Mouse (Mus musculus) 3T3-L1 (cell line): ENCODE results near the gene Srprb.
"Not testable (repeated sequence)": the region's sequence is repeated elsewhere in the genome, so short reads cannot be mapped to it uniquely, and the experiment has no call there.

Experiments used
- DNase-seq: peaks from one replicate; pipeline ENCODE4 v3.0.0-alpha.2; 2015; ENCODE audit warnings: low read depth, low spot score

Gene Srprb

GRCm38 (mm10) chr9:103212654-103213420 lies 10.9 kb upstream of the Srprb start:
- no peak for DNase-seq

GRCm38 (mm10) chr9:103208802-103209423 lies 7.0 kb upstream of the Srprb start:
- DNase-seq, result no peak

GRCm38 (mm10) chr9:103207846-103208245 lies 5.9 kb upstream of the Srprb start:
- DNase-seq, result peak; percentile 65

- DNase-seq, result peak; percentile 9
Measured at GRCm38 (mm10) chr9:103205786-103206185, 3.8 kb upstream of the Srprb start.

GRCm38 (mm10) chr9:103188416-103188815 lies 13.5 kb downstream of the Srprb start:
- DNase-seq, result no peak

- no peak for DNase-seq
Measured at GRCm38 (mm10) chr9:103186747-103187146, 15.2 kb downstream of the Srprb start.

- no peak for DNase-seq
Measured at GRCm38 (mm10) chr9:103185946-103186345, 16.0 kb downstream of the Srprb start.

GRCm38 (mm10) chr9:103184855-103185254 lies 17.1 kb downstream of the Srprb start:
- no peak for DNase-seq

GRCm38 (mm10) chr9:103181886-103182285 lies 20.1 kb downstream of the Srprb start:
- DNase-seq, result no peak

GRCm38 (mm10) chr9:103180807-103181565 lies 21.0 kb downstream of the Srprb start:
- no peak for DNase-seq

GRCm38 (mm10) chr9:103180303-103180702 lies 21.6 kb downstream of the Srprb start:
- peak; percentile 73 for DNase-seq

- DNase-seq, result peak; percentile 10
Measured at GRCm38 (mm10) chr9:103175692-103176091, 26.2 kb downstream of the Srprb start.

- peak; percentile 16 for DNase-seq
Measured at GRCm38 (mm10) chr9:103174771-103175519, 27.0 kb downstream of the Srprb start.

- no peak for DNase-seq
Measured at GRCm38 (mm10) chr9:103168771-103169170, 33.2 kb downstream of the Srprb start.

- DNase-seq, result no peak
Measured at GRCm38 (mm10) chr9:103168046-103168445, 33.9 kb downstream of the Srprb start.

GRCm38 (mm10) chr9:103163806-103164205 lies 38.1 kb downstream of the Srprb start:
- no peak for DNase-seq

GRCm38 (mm10) chr9:103155158-103155557 lies 46.8 kb downstream of the Srprb start:
- DNase-seq, result not testable (repeated sequence)

GRCm38 (mm10) chr9:103154568-103154967 lies 47.4 kb downstream of the Srprb start:
- no peak for DNase-seq

- no peak for DNase-seq
Measured at GRCm38 (mm10) chr9:103153286-103153685, 48.7 kb downstream of the Srprb start.

GRCm38 (mm10) chr9:103149074-103149799 lies 52.7 kb downstream of the Srprb start:
- no peak for DNase-seq

- DNase-seq, result no peak
Measured at GRCm38 (mm10) chr9:103147103-103147502, 54.8 kb downstream of the Srprb start.
